Mouse (Mus musculus): ENCODE measurements around the gene Rab22a. TPM values are rescaled to one million over a fixed set of nuclear protein-coding genes. Genes with fewer than 3 reads are reported as not detected.
"Not testable (repeated sequence)": the region's sequence is repeated elsewhere in the genome, so short reads cannot be mapped to it uniquely, and the experiment has no call there.

Rab22a gene
- total RNA-seq, 2 experiments from 2014 or later: 27.1 to 27.8 TPM

DNA sequence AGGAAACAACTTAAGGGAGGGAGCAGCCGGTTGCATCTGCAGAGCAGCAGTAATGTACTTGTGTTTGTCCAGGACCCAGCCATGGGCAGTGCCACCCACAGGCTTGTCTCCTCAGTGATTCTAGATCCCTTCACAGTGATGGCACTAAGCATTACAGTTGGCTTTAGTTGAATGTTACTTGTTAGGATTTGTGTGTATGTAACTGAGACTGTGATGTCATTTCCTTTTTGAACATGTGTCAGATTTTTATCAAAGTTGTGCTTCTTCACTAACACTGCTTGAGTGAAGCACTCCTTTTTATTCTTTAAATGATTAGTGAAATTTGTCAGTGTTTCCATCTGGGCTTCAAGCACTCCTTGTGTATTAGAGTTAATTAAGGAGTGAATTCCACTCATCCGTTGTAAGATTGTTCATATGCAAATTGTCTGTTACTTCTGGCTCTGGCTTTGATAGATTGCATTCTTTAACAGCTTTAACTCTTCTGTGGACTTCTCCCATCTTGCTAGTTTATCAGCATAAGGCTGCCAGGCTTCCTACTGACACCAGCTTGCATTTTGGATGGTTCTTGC, 12.9 kb downstream of the Rab22a start:
- DNase-seq: no peak

DNA sequence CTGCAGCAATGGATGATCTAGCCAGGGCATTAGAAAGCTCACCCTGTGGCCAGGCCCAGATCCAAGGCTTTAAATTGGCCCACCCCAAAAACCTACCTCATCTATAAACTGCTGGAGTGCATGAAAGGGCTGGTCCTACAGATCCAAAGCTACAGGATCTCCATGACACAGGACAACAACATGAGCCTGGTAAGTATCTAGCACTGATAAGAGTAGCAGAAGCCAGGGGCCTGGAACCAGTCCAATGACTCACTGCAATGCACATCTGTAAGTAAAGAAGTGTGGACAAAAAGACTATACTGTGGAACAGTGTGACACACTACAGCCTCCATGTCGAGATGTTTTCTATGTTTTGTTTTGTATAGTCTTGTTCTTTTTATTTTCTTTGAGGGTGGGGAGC, 13.9 kb downstream of the Rab22a start:
- no peak for DNase-seq

GRCm38 (mm10) chr2:173678593-173678992, 19.0 kb downstream of the Rab22a start:
- DNase-seq: no peak

- no peak for DNase-seq
Observed at GRCm38 (mm10) chr2:173679217-173679616, 19.7 kb downstream of the Rab22a start.

- no peak for DNase-seq
Observed at GRCm38 (mm10) chr2:173680153-173680552, 20.6 kb downstream of the Rab22a start.

DNA sequence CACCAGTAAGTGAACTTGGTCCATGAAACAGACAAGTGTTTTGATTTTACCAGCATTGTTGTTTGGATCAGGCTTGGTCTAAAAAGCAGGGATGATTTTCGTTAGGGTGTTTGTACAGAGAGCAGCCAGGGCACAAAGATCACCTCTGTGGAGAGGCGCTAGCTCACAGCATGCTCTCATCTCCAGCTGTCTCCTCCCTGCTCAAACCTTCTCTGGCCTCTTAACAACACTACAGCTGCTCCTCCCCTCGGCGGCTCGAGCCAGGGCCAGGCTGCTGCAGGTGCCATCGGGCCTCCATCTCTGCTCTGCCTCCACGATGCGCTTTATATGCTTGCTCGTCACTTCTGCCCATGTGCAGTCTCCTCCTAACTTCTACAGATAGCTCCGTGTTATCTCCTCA, 23.2 kb downstream of the Rab22a start:
- DNase-seq: no peak

GRCm38 (mm10) chr2:173685781-173686361, 26.3 kb downstream of the Rab22a start:
- DNase-seq: no peak

DNA sequence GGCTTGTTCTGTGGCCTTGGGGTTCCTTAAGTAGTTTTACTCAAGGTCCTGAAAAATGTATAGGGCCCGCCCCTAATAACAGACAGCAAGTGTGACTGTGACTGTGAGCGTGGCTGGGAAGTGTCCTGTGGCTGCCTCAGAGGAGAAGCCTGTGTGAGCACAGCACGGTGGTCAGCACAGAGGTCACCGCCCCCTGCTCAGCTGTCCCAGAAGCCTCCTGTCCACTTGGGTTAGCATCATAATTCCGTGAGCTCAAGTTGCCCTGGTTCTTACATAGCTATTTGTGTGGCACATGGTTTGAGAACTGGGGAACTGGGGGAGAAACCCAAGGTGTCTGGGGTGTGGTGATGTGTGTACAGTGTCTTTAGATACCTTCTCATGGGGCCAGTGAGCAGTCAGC, 27.8 kb downstream of the Rab22a start:
- no peak for DNase-seq

DNA sequence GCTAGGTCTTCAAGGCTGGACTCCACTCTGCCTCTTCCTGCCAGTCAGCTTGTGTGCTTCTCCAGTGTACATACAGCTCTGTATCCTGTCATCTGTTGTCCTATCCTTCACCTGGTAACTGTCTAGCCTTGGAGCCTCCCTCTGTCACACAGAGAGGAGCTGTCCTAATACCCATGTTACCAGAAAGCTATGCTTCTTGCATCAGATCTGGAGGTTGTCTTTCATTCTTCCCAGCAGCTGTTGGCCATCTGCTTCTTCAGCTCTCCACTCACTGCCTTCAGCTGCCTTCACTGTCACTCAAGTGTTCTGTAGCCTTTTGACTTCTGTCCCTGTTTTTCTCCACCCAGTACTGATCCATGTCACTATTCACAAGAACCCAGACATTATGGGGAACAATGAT, 30.3 kb downstream of the Rab22a start:
- no peak for DNase-seq

GRCm38 (mm10) chr2:173691748-173692147, 32.2 kb downstream of the Rab22a start:
- DNase-seq: no peak

DNA sequence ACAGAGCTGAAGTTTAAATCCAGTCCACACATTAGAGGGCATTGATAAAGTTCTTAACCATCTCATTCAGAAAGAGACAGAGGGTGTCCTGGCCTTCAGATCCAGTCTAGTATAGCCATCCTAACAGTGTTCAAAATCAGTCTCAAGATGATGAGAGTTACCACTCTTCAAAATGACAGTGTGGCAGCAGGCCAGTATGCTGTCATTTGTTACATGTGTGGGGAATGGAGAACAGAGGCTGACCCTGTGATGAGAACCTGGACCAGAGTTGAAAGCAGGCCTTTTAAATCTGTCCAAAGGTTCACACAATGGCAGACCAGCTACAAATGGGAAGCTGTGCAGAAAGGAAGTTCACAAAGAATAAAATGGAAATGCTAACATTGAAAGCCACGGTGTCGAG, 33.1 kb downstream of the Rab22a start:
- DNase-seq: no peak

DNA sequence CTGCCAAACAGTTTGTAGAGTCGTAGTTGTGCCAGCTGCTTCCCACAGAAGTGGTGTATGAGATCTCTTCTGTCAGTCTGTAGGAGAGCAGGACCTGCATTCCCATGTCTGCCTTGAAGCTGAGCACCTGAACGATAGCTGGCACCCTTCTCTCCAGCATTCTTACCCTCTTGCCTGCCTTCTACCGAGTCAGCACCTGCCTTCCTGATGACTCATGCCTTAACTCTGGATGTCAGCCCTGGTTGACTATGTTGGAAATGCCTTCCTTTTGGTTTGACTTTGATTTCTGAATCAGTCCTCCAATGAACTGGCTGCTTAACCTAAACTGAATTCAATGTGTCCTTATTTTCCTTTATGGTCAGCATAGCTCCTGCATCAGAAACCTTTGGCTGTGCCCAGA, 39.3 kb downstream of the Rab22a start:
- no peak for DNase-seq

DNA sequence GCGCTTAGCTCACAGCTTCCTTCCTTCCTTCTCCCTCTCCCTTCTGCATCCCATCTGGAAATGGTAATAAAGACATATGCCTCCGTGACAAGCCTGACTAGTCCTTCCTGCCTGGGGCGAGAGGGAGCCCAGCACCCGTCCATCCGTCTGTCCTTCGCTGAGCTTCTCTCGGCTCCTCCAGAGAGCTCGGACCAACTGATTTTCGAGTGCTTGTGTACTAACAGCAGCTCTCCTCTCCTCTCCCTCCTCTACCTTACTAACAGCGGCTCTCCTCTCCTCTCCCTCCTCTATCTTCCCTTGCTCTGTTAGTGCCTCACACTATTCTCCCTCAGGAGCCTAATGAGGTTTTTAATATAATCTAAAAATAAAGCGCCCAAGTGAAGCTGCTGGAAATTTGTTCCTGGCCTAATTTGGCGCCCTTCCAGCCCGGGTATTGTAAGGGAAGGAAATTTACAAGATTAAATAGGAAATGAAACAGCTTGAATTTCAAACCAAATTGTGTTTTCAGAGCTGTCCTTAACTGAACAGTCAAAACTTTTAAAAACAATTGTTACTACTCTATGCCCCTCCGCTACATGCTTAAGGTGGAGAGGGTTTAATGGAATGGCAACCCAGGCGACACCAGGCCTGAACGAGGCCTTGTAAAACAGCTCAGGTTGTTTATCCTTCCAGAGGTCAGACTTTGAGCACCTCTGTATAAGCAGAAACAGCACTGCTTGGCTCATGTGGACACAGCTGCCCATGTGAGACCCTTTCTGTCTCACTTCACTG, 42.7 kb downstream of the Rab22a start:
- DNase-seq: no peak

- no peak for DNase-seq
Observed at GRCm38 (mm10) chr2:173702867-173703237, 43.3 kb downstream of the Rab22a start.

GRCm38 (mm10) chr2:173705827-173706551, 46.4 kb downstream of the Rab22a start:
- DNase-seq: no peak

GRCm38 (mm10) chr2:173707626-173708025, 48.1 kb downstream of the Rab22a start:
- not testable (repeated sequence) for DNase-seq

- DNase-seq: no peak
Observed at GRCm38 (mm10) chr2:173710193-173710592, 50.6 kb downstream of the Rab22a start.

DNA sequence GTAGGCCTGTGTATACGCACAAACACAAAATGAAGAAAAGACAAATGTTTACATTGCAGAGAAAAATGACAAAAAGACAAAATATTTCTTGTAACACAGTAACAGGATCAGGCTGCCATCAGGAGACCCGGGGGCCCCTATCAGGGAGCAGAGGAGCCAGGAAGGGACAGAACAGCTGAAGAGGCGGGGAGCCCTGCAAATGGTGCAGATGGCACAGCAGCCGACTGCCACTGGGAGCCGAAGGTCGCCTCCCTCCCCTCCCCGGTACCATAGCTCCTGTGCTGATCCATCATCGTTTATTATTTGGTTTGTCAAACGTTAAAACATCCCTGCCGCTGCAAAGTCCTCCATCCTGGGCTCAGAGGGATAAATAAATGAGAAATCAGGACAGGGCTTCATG, 53.1 kb downstream of the Rab22a start:
- no peak for DNase-seq

DNA sequence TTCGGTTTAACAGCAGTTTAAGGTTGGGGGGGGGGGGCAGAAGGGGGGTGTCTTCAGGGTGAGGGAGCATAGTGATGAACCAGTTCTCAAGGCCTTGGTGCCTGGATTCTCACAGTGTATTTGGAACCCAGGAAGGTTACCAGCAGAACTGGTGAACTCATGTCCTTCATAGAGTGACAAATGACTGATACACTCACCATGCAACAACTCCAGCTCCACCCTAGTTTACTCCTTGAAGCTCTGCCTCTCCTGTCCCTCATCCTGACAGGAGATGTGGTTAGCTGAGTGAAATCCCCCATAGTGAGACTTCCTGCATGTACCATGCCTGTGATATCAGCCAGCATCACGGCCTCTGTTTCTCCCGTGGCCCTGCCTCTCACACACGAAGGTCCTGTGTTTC, 53.7 kb downstream of the Rab22a start:
- DNase-seq: no peak

- no peak for DNase-seq
Observed at GRCm38 (mm10) chr2:173714620-173715218, 55.2 kb downstream of the Rab22a start.

DNA sequence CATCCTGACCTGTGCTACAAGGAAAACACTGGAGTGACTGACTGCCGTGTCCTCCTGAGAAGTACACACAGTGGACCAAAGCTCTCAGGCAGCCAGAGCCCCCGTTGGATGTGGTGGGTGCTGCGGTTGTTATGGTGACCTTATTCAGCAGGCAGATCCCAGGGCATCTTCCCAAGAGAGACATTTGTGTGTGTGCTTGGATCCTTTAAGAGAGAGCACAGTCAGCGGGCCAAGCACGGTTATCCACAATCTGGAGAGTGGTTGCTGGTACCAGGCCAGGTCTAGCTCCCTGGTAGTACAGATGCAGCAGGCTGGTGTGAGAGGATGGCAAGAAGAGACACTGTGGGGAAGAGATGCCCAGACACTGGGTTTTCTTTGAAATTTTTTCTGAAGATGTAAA, 57.4 kb downstream of the Rab22a start:
- DNase-seq: no peak

GRCm38 (mm10) chr2:173719115-173719514, 59.6 kb downstream of the Rab22a start, which contains the start of gene 1700010B08Rik:
TSS of gene 1700010B08Rik (plus strand) at chr2:173719415.
- DNase-seq: not testable (repeated sequence)
